Mouse (Mus musculus): ENCODE data around the gene Sptbn4.

Gene Sptbn4

DNA sequence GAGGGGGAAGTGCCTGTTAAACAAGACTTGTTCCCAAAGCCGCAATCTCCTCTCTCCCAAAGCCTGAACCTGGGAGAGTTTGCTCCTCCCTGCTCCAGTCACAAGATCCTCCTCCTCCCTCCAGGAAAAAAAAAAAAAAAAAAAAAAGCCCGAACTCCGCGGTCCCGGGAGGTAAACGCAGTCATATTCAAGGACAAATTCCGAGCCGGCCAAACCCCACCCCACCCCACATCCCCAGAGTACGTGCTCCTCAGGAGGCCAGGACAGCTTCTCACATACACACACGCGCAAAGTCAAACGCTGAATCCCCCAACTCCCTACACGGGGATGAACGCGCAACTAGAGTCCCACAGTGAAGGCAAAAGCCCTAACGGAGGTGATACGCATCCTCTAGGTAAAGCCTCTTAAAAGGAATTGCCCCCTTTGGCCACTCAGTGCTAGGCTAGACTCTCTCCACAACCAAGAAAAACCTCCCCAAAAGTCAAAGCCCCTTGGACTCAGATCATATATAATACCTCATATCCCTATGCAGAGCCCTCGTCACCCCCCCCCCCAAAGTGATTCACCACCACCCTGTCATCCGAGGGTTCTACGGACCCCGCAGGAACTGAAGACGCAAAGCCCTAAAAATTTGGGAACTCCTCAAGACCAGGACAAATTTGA lies 51.8 kb downstream of the Sptbn4 start:
- ChIA-PET POLR2A (interaction anchor here (0.6 to 8.7 kb wide), 63 partner anchors 8 to 614 kb away, joined by 3 to 65 read pairs (median 5); partner anchors contain the start of genes Sertad1 (in 2 of the 4), Shkbp1 (in 2 of the 4), Snrpa (in 2 of the 4) and BC024978 (in 1 of the 4)), CTCF (interaction anchor here (0.5 to 15.1 kb wide), 40 partner anchors 9 to 293 kb away, joined by 3 to 173 read pairs (median 5); partner anchors contain the start of genes Shkbp1 (in 1 of the 4) and Zfp607b (in 1 of the 4))

DNA sequence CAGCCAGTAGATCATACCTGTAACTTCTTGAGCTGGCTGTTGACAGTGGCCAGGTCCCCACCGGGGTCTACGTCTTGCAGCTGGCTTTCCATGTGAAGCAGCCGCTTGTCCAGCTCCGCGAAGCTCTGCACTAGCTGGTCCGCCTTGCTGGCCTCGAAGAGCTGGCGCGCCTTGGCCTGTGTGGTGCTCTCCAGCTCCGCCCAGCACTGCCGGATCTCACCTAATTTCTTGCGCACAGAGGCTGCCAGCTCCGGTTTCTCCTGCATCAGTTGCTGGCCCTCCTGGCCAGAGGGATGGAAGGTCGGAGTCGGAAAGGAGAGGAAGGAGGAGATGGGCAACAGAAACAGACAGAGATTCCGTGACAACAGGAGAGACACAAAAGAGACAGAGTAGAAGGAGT lies 56.1 kb downstream of the Sptbn4 start:
- POLR2A ChIA-PET = interaction anchor here in 3 of 4 experiments (0.6 to 2.1 kb wide), 8 partner anchors 20 to 300 kb away, joined by 3 to 8 read pairs (median 3); partner anchors contain the start of gene Rab4b (in 1 of the 3)

DNA sequence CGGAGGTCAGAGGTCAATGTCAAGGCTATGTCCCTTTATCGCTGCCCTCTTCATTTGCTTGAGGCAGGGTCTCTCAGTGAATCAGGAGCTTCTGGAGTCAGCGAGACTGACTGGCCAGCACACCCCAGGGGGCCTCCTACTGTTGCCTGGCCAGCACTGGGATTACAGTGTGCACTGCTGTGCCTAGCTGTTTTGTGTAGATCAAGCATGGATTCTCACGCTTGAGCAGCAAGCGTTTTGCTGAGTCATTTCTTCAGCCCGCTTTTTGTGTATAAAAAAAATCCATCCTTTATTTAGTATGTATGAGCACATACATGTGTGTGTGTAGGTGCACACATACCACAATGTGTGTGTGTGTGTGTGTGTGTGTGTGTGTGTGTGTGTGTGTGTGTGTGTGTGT lies 58.3 kb downstream of the Sptbn4 start:
- ChIA-PET POLR2A (interaction anchor here in 2 of 4 experiments (0.8 to 1.3 kb wide), 5 partner anchors 8 to 57 kb away, joined by 3 to 5 read pairs (median 3); no protein-coding TSS in a partner anchor), CTCF (interaction anchor here in 2 of 4 experiments (0.7 to 1.5 kb wide), 4 partner anchors 9 to 82 kb away, joined by 4 to 8 read pairs (median 6); no protein-coding TSS in a partner anchor)

More for the DNA sequence above, 56.1 kb downstream of the Sptbn4 start:
- CTCF ChIA-PET = interaction anchor here in 3 of 4 experiments (0.6 to 1.5 kb wide), 10 partner anchors 8 to 959 kb away, joined by 3 to 12 read pairs (median 4); partner anchors contain the start of genes Rps16 (in 1 of the 3) and Sertad3 (in 1 of the 3)

DNA sequence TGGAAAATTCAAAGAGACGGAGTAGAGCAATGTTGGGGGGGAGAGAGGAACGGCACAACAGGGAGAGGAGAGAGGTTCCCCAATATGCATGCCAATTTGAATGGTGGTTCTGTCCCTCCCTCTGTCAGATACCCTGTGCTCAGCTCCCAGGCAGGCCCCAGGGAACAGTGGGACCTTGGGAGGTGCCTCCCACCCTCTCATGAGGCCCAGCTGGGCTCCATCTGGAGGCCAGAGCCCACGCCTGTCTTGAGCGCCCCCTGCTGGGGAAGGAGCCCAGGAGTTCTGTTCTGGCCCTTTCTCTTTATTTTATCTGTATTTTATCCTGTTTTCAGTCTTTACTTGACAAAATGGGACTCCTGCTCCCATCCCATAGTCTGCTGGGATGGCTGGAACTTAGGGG lies 62.8 kb downstream of the Sptbn4 start:
- ChIA-PET POLR2A (interaction anchor here in 3 of 4 experiments (0.5 to 6.9 kb wide), 25 partner anchors 9 to 819 kb away, joined by 3 to 74 read pairs (median 5); partner anchors contain the start of gene Shkbp1 (in 1 of the 3)), CTCF (interaction anchor here (0.5 to 6.5 kb wide), 48 partner anchors 9 to 152 kb away, joined by 3 to 51 read pairs (median 4); partner anchors contain the start of genes Shkbp1 (in 2 of the 4), Coq8b (in 1 of the 4) and Sertad1 (in 1 of the 4))

DNA sequence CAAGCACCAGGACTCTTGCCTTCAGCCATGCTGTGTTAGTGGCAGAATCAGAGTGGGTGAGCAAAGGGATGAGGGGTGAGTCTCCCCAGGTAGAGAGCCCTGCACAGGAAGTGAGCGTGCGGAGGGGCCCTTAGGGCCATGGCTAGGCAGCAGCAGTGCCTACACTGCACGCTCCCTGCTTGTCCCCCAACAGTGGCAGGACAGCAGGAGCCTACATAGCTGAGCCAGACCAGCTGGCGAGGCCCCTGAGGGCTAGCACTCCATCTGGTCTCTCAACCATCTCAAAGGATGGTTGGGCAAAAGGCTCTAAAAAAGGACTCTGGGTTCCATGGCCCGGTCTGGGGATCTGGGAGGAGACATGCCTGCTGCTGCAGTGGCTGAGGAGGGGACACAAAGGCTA lies 63.4 kb downstream of the Sptbn4 start:
- CTCF ChIA-PET = interaction anchor here (0.5 to 6.5 kb wide), 53 partner anchors 8 to 151 kb away, joined by 3 to 51 read pairs (median 5); partner anchors contain the start of genes Shkbp1 (in 2 of the 4), Coq8b (in 1 of the 4) and Sertad1 (in 1 of the 4)
- POLR2A ChIA-PET = interaction anchor here in 3 of 4 experiments (0.8 to 6.9 kb wide), 34 partner anchors 9 to 819 kb away, joined by 3 to 74 read pairs (median 4); partner anchors contain the start of genes Shkbp1 (in 2 of the 3), Itpkc (in 1 of the 3) and Sertad1 (in 1 of the 3)

DNA sequence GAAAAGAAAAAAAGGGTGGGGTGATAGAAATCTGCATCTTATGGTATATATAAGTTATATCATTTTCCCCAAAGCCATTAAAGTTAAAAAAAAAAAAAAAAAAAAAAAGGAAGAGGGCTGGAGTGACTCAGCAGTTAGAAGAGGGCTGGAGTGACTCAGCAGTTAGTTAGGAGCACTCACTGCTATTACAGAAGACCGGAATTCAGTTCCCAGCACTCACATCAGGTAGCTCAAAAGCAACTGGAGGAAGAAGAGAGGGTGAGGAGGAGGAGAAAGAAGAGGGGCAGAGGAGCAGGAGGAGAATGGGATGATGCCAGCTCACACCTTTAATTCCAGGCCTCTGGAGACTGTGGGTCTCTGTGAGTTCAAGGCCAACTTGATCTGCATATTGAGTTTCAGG lies 64.3 kb downstream of the Sptbn4 start:
- ChIA-PET CTCF (interaction anchor here (0.5 to 6.5 kb wide), 31 partner anchors 8 to 967 kb away, joined by 3 to 51 read pairs (median 5); partner anchors contain the start of genes Ltbp4 (in 1 of the 4), Rps16 (in 1 of the 4) and Shkbp1 (in 1 of the 4)), POLR2A (interaction anchor here (0.5 to 6.9 kb wide), 41 partner anchors 11 to 155 kb away, joined by 3 to 74 read pairs (median 4); partner anchors contain the start of genes Shkbp1 (in 2 of the 4), Itpkc (in 1 of the 4), Numbl (in 1 of the 4) and Sertad1 (in 1 of the 4))

DNA sequence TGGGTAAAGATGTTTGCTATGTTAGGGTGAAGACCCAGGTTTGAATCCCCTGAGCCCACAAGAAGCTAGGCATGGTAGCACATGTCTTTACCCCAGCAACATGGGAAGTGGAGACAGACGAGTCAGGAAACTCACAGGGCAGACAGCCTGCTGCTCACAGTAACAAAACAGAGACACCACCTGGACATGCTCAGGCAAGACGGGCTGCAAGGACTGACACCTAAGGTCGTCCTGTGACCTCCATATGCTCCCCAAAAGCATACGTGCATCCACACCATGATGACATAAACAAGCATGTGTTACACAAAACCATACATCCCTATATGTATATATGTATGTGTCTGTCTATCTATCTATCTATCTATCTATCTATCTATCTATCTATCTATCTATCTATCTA lies 65.9 kb downstream of the Sptbn4 start:
- CTCF ChIA-PET = interaction anchor here (0.7 to 6.5 kb wide), 17 partner anchors 14 to 788 kb away, joined by 3 to 51 read pairs (median 6); partner anchors contain the start of genes Fbl (in 1 of the 4) and Shkbp1 (in 1 of the 4)
- POLR2A ChIA-PET = interaction anchor here (0.5 to 6.9 kb wide), 38 partner anchors 9 to 215 kb away, joined by 3 to 74 read pairs (median 4); partner anchors contain the start of genes Shkbp1 (in 2 of the 4) and Coq8b (in 1 of the 4)

DNA sequence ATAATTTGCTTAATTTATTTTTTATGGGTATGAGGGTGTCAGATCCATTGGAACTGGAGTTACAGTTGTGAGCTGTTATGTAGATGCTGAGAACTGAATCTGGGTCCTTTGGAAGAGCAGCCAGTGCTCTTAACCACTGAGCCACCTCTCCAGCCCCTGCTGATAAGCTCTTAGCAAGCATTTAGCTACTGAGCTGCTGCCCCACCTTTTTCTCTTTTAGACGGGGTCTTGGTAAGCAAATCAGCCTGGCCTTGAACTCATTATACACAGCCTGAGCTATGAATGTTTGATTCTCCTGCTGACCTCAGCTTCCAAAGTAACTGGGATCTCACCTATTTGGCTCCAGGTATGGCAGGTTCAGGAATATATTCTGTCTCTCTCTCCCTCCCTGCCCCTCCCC lies 66.5 kb downstream of the Sptbn4 start:
- CTCF ChIA-PET = interaction anchor here (0.6 to 6.5 kb wide), 21 partner anchors 14 to 789 kb away, joined by 3 to 51 read pairs (median 5); partner anchors contain the start of genes Fbl (in 1 of the 4), Rab4b (in 1 of the 4), Sertad1 (in 1 of the 4) and Shkbp1 (in 1 of the 4)

DNA sequence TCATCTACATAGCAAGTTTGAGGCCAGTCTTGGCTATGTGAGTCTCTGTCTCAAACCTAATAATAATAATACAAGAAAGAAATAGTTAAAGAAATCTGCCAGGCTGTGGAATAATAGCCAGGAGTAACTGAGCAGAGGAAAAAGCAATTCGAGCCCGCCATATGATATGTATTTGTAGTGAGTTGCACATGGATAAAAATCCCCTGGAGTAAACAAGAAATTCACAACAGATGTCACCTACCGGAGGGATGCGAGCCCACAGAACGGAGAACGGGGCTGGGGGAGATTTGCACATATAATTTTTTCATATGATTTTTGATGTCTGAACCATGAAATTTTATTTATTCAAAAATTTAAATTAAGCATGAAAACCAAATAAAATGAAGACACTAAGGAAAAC lies 67.7 kb downstream of the Sptbn4 start:
- ChIA-PET POLR2A (interaction anchor here in 3 of 4 experiments (0.6 to 6.9 kb wide), 12 partner anchors 8 to 286 kb away, joined by 3 to 74 read pairs (median 5); partner anchors contain the start of genes Gm20479 (in 1 of the 3) and Shkbp1 (in 1 of the 3)), CTCF (interaction anchor here in 2 of 4 experiments (1.0 to 6.5 kb wide), 4 partner anchors 9 to 47 kb away, joined by 4 to 36 read pairs (median 7); no protein-coding TSS in a partner anchor)

More for the DNA sequence above, 66.5 kb downstream of the Sptbn4 start:
- POLR2A ChIA-PET = interaction anchor here (0.5 to 6.9 kb wide), 42 partner anchors 9 to 1197 kb away, joined by 3 to 74 read pairs (median 4); partner anchors contain the start of genes Coq8b (in 1 of the 4), Gm20479 (in 1 of the 4) and Shkbp1 (in 1 of the 4)

DNA sequence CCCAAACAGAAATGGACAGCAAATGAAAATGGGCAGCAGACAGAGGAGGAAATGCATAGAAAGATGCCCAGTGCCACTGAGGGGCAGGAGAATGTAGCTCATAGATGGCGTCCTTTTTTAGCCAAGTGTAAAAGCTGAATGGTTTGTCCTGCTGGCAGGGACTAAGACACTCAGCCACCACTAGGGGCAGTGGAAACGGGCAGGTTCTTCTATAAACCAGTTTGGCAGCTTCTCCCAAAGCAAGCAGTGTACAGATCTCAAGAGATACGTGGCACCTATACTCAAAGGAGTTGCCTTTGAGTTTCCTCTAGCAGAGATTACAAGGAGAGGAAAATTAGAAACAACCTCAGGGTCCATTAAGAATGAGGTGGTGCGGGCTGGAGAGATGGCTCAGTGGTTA lies 69.1 kb downstream of the Sptbn4 start:
- CTCF ChIA-PET = interaction anchor here (0.5 to 1.7 kb wide), 45 partner anchors 8 to 172 kb away, joined by 3 to 30 read pairs (median 4); partner anchors contain the start of genes Gm20479 (in 2 of the 4) and Shkbp1 (in 1 of the 4)

DNA sequence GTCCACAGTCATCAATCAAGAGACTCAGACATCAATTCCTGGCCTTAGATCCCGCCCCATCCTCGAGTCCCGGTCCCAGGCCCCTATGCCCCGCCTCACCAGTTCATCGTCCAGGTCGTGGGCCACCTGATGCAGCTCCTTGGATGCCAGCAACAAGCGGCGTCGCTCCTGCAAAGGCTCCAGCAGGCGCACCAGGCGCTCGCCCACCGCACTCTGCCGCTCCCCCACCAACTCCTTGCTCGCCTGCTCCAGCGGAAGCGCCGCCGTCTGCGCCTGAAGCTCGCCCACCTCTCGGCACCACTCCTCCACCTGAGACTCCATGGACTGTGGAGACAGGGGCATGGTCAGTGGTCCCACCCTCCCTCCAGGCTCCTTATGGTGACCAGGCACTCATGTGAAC lies 72.2 kb downstream of the Sptbn4 start:
- ChIA-PET POLR2A (interaction anchor here in 3 of 4 experiments (0.7 to 3.4 kb wide), 21 partner anchors 8 to 164 kb away, joined by 3 to 18 read pairs (median 4); partner anchors contain the start of gene Shkbp1 (in 1 of the 3)), CTCF (interaction anchor here (0.6 to 1.8 kb wide), 8 partner anchors 9 to 777 kb away, joined by 3 to 10 read pairs (median 3); no protein-coding TSS in a partner anchor)

More for the DNA sequence above, 69.1 kb downstream of the Sptbn4 start:
- POLR2A ChIA-PET = interaction anchor here in 3 of 4 experiments (0.6 to 2.6 kb wide), 20 partner anchors 9 to 1794 kb away, joined by 3 to 13 read pairs (median 4); partner anchors contain the start of genes Sertad1 (in 1 of the 3), Shkbp1 (in 1 of the 3) and Zfp607b (in 1 of the 3)

DNA sequence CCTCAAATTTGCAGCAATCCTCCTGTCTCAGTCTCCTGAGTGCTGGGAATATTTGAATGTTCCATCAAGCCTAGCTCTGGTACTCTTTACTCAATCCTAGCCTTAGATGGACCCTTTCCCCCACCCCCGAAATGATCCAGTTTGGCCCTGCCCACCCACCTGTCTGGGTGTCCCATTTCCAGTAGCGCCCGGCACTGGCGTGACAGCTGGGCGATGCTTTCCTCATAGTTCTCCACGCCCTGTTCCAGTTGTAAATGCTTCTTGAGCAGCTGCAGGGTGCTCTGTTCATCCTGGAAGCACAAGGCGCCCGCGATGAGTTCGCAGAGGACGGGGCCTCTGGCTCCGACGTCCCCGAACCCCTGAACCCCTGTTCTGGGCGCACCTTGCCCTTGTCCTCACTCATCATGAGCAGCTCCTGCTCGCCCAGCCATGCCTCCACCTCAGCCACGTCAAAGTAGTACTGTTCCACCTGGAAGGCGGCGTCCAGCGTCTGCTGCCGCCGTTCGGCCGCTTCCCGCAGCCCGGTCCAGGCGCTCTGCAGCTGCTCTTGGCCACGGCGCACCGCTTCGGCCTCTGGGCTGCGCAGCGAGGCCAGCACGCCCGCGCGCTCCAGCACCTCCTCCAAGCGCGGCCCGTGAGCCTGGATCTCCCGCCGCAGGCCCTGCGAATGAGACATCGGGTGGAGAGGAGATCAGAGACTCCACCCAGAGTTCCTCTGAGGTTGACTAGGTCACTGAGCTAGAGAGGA lies 75.6 kb downstream of the Sptbn4 start:
- ChIA-PET POLR2A (interaction anchor here in 3 of 4 experiments (0.6 to 6.7 kb wide), 21 partner anchors 8 to 1632 kb away, joined by 3 to 72 read pairs (median 4); partner anchors contain the start of gene Sertad1 (in 1 of the 3)), CTCF (interaction anchor here in 3 of 4 experiments (0.6 to 2.2 kb wide), 17 partner anchors 11 to 129 kb away, joined by 3 to 7 read pairs (median 3); no protein-coding TSS in a partner anchor)

DNA sequence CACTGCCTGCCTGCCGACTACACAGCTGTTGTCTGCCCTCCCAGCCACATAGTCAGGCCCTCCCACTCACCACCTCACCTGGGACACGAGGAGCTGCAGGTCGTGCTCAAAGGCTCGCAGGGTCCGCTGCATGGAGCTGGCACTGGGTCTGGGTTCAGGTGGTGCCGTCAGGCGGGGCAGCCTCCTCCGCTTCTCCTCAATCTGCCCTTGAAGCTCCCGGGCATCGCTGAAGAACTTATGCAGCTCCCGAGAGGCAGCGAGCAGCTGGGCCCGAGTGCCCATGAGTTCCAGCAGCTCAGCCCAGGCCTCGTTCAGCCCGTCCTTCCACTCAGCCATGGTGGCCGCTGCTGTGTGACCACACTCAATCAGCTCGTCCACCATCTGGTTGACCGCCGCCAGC lies 78.4 kb downstream of the Sptbn4 start:
- ChIA-PET POLR2A (interaction anchor here in 3 of 4 experiments (0.7 to 6.7 kb wide), 20 partner anchors 9 to 139 kb away, joined by 3 to 72 read pairs (median 6); partner anchors contain the start of genes Gm20479 (in 2 of the 3) and Shkbp1 (in 2 of the 3)), CTCF (interaction anchor here in 3 of 4 experiments (1.3 to 4.2 kb wide), 9 partner anchors 9 to 157 kb away, joined by 3 to 30 read pairs (median 8); no protein-coding TSS in a partner anchor)

DNA sequence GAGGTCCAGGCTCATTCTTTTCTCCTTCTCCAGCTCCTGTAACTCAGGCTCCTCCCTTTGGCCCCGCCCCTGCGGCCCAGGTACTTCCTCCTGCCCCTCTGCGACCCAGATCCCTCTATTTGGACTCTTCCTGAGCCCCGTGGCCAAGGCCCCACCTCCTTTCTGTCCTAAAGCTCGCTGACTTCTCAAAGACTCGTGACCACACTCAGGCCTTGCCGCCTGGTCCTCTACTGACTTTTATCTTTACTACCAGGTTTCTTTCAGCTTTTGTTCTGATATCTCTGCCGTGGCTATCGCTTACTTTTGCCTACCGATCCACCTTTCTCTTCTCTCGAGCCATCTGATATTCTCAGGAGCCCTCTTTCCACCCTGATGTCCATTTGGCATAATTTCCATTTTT lies 79.5 kb downstream of the Sptbn4 start:
- ChIA-PET POLR2A (interaction anchor here in 3 of 4 experiments (0.6 to 6.7 kb wide), 48 partner anchors 8 to 437 kb away, joined by 3 to 72 read pairs (median 5); partner anchors contain the start of genes Gm20479 (in 2 of the 3), Shkbp1 (in 2 of the 3), BC024978 (in 1 of the 3) and Rab4b (in 1 of the 3)), CTCF (interaction anchor here (0.6 to 4.2 kb wide), 31 partner anchors 9 to 208 kb away, joined by 3 to 30 read pairs (median 4); partner anchors contain the start of genes Gm20479 (in 2 of the 4), Coq8b (in 1 of the 4) and Shkbp1 (in 1 of the 4))

DNA sequence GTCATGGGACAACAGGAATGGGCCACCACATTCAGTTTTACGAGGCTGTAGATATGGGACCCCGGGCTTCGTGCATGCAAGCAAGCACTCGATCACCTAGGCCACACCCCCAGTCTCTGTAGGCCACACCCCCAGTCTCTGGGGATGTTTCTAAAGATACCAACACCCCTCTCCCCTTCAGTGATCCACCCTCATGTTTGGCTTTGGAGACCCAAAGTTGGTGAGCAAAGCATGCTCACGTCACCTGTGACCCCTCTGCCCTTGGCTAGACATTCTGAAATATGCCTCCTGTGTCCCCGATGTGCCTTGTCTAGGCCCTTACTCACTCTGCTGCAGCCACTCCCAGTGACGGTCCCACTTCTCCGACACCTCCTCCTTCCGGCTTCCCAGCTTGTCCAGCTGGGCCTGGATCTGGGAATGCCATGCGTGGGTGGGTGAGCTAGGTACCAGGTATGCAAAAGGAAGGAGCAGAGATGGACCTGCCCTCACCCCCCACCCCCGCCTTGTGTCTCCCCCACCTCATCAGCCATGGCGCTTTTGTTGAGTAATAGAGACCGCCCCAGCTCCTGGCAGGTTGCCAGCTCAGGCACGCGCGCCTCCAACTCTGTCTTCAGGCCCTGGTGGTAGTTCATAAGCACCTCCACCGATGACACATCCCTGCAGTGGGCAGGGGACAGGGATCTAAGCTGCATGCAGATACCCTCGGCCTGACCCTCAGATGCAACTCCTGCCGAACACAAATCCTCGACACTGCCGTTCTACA lies 81.2 kb downstream of the Sptbn4 start:
- ChIA-PET POLR2A (interaction anchor here (0.6 to 4.9 kb wide), 20 partner anchors 7 to 170 kb away, joined by 3 to 53 read pairs (median 5); partner anchors contain the start of genes Shkbp1 (in 3 of the 4), BC024978 (in 1 of the 4), Gm20479 (in 1 of the 4) and Snrpa (in 1 of the 4)), CTCF (interaction anchor here (0.6 to 4.2 kb wide), 10 partner anchors 12 to 160 kb away, joined by 3 to 30 read pairs (median 6); no protein-coding TSS in a partner anchor)
